Mouse (Mus musculus) large intestine, adult 2 months (tissue): ENCODE measurements around the gene Rhbdd1. TPM values are rescaled to one million over a fixed set of nuclear protein-coding genes. Genes with fewer than 3 reads are reported as not detected.

ENCODE experiments used
- DNase-seq: peaks from one replicate; pipeline ENCODE4 v3.0.0-alpha.2; 2012; ENCODE audit warnings: low read depth, low spot score
- WGBS: fragments of 180-500 bp; shearing (Covaris S2); methylation state at CpG from one replicate; pipeline ENCODE4 v1.1.7; 2018; 5-methylcytosine and 5-hydroxymethylcytosine counted together
- polyA plus RNA-seq: library from polyadenylated mRNA; depleted of rRNA; stranded (reverse); fragments of >200 nt; gene quantifications from 2 replicates; pipeline ENCODE4 v1.2.3, GENCODE M21; 2012

The Rhbdd1 gene
- polyA plus RNA-seq, 1 experiment = 7.8 TPM

DNA sequence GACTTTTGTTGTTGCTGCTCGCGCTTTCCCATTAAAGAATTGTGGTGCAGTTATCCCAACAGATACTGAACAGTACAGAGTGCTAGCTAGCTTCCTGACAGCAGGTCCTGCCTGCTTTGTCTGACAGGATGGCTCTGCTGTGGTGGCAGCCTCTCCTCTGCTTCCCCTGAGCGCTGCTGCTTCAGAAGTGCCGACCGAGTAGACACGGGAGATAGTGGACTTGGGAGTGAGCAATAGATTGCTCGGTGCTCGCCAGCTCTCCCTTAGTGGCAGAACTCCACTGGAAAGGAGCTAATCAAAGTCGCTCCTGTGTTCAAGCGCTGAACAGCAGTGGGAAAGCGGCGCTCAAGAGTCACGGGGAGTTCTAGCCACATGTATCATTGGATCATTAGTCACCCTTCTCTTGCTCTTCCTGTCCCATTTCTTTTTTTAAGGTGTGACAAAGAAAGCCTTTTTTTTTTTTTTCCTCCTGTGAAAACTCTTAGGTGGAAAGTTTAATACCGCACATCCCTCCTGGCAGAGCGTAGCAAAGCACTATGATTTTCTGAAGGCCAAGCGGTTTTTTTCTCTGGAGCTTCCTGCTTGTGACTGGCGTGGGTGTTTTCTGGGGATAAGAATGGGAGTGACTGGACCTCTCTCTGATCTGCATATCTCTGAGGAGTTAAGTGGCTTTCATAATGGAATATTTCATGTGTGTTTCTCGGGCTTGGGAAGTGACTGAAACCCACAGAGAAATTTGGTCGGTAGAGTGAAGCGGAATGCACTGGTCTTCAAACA, 42.8 kb downstream of the Rhbdd1 start:
- no peak for DNase-seq

DNA sequence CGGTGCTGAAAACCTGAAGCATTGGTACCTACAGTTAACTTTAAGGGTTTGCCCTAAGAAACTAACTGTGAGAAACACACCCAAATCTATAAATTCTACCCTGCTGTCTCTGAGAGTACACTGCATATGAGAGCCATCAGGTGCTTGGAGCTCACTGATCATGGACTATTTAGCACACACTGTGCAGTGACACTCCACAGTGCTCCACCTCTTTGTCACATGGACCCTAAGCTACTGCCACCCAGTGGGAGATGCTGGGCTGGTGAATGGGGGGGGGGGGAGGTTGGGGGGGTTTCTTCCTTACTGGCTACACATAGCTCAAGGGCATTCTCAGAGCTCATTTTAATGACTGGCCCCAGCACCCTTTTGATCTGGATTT, 43.4 kb downstream of the Rhbdd1 start:
- no peak for DNase-seq
- WGBS = 72% methylated on average over 1 of the region's 1 CpGs

More for the DNA sequence above, 42.8 kb downstream of the Rhbdd1 start:
- 69% methylated on average over 20 of the region's 20 CpGs for WGBS

DNA sequence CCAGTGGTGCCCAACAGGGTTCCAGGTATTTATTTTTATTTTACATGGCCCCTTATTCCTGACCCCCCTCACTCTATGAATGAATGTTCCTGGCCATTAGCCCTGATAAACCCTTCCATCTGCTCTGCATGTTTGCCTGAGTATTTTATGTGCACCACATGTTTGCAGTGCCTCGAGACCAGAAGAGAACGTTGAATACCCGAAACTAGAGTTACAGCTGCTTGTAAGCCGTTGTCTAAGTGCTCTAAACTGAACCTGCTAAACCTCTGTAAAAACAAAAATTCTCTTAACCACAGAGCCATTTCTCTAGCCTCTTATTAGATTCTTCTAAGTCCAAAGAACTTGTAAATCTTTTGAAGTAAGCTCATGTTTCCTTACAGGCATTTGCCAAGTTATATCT, 45.0 kb downstream of the Rhbdd1 start:
- no peak for DNase-seq

DNA sequence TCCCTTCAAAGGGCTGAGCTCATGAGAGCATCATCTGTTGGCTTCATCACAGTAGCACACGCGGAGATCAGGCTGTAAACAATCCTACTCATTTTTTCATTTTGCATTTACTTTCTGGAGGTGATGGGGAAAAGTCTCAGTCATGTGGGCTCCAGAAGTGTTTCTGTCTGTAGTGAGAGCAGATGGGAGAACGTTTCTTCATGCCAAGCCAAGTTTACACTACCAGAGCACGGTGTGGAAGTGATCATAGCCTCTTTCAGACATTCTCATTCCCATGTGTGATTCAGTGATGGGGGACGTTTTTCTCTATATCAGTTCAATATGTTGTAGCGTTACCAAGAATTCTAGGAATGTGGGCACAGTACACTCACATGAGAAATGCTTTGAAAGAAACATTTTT, 45.9 kb downstream of the Rhbdd1 start:
- no peak for DNase-seq

More for the DNA sequence above, 45.0 kb downstream of the Rhbdd1 start:
- WGBS = 63% methylated on average over 4 of the region's 4 CpGs

DNA sequence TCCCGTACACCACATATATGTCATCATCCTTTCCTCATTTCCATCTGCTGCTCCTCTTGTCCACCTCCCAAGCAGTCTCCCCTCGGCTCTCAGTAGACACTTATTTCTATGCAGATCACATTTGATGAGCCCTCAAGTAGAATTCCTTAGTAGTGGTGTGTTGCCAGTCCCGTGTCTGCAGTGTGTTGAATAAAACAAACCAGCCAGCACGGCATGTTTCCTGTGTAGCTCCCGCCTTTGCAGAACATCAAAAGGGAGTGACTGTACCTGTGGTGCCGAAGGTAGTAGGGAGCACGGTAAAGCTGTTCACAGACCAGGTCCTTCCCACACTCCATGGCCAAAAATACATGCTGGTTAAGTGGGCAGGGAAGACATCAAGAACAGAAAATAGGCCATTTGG, 47.8 kb downstream of the Rhbdd1 start:
- 91% methylated on average over 7 of the region's 7 CpGs for WGBS
- no peak for DNase-seq

More for the DNA sequence above, 45.9 kb downstream of the Rhbdd1 start:
- 81% methylated on average over 6 of the region's 6 CpGs for WGBS

DNA sequence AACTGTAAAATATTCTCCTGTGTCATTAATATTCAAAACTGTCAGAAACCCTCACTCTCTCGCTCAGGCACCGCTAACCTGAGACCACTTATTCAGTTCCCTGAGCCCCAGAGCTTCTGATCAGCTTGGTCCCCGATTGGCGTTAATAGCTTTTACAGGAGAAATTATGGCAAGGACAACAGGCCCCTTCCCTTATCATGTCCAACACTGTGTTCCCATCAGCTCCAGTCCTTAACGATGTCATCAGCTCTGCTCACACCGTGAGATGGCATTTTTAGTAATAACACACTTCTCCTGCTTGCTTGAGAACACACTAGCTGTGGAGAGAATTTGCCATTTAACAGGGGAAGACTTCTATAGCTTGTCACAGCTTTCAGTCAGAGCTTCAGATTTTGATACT, 48.2 kb downstream of the Rhbdd1 start:
- no peak for DNase-seq
- 94% methylated on average over 6 of the region's 6 CpGs for WGBS

DNA sequence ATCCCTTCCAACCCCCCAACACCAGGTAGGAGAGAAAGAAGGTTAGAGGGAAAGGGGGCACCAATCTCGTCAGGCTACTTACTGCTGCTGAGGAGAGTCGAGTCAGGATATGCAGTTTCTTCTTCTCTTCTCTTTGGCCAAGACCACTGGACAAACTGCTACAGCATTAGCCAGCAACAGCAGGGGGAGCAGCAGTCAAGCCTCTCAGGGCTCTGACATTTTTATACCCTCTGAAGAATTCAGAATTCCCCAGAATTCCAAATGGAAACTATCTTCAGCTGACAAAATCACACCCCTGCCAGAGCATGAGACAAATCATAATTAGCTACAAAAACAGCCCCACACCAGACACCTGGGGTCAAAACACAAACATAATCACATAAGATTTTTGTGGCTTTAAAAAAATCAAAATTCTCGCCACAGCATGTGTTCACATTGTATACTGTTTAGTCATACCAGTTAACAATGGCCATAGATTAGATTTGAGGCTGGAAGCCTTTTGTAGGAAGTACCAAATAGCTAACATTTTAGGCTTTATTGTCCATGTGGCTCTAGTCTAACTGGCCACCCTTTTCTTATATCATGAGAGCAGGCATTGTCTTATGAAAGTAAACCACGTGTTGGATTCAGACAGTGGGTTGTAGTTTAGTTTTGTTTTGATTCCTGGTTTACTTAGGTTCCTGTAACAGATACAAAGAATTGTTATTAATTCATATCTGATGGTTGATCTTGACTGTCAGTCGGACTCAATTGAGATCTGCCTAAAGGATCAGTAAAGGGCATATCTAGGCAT, 55.6 kb downstream of the Rhbdd1 start:
- no peak for DNase-seq
- 86% methylated on average over 5 of the region's 5 CpGs for WGBS

DNA sequence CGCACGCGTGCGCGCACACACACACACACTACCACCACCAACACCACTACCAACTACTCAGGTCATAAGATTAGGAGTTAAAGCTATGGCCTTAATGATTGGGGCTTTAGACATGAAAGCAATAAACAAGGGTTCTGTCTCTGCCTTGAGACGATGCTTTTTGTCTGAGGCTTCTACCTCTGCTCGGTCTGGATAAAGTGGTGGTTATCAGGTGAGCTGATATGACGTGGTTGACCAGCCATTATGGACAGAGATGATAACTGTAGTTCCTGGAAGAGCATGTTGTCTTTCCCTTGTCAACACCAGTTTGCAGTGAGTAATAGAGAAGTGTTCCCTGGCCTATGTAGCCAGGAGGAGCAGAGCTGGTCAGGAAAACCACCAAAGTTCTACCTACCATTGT, 57.7 kb downstream of the Rhbdd1 start:
- 93% methylated on average over 8 of the region's 8 CpGs for WGBS
- no peak for DNase-seq

DNA sequence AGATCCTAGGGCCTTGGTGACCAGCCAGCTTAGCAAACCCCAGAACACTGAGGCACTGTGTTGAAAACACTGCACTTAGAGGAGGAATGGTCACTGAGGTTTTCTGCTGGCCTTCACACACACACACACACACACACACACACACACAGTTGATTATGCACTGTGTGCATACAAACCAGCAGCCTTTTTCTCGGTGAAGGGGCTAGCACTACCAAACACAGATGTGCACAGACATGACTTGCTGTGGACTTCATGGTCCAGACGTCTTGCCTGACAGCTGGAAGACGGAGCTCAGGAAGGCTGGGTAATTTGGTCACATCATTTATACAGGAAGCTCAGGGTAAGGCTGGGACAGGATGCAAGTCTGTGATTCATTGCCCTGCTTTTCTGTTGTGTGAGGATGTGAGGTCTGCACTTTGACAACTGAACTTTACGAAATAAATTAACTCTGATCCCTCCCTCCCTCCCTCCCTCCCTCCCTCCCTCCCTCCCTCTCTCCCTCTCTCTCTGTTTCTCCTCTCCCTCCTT, 58.6 kb downstream of the Rhbdd1 start:
- DNase-seq = no peak
- WGBS = 57% methylated on average over 4 of the region's 4 CpGs

DNA sequence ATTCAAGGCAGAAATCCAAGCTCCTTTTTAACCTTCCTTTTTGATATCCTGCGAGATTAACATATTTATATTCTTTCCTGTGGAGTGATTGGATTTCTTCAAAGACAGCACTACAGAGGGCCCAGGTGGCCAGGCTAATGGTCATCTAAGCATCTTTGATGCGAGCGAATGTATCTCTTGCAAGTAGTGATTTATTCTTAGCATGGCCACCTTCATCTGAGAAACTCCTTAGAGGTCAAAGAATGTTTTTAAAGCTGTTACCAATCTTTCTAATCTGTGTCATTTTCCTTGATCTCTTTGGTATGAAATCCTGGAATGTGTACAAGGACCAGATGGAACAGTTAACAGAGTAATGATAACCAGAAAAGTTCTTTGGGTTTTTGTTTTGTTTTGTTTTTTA, 59.2 kb downstream of the Rhbdd1 start:
- WGBS = 74% methylated on average over 3 of the region's 3 CpGs
- DNase-seq = no peak

DNA sequence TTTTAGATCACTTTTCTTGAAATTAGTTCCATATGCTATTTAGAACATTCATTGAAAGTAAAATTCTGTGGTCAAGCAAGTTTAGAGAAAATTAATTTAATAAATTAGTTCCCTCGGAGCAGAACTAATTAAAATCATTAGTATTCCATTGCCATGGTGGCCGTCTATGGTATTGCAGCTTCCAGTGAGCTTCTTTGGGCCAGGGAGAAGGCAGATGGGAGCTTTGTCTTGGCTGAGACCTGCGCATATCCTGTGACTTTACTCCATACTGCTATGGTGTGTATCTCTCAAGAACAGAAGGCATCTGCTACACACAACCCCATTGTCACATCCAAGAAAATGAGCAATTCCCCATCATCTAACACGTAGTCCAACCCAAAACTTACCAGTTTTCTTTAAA, 65.7 kb downstream of the Rhbdd1 start:
- 91% methylated on average over 4 of the region's 4 CpGs for WGBS

DNA sequence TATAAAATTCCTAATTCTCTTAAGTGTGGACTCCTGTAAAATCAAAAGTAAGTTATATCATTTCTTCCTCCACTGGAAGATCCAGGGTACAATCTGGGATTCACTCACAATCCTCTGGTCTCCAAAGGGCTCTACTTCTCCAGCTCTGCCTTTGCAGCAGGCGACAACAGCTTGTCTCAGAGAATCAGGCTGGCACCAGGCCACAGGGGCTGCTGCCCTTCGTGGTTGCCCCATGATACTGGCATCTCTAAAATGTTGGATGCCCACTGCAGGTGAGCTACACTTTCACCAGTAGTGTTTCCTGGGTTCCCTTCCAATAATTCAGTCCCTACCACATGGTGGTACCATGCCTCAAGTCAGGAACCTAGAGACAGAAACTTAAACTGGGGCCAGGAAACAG, 67.9 kb downstream of the Rhbdd1 start:
- no peak for DNase-seq
- 88% methylated on average over 2 of the region's 2 CpGs for WGBS

More for the DNA sequence above, 65.7 kb downstream of the Rhbdd1 start:
- no peak for DNase-seq

DNA sequence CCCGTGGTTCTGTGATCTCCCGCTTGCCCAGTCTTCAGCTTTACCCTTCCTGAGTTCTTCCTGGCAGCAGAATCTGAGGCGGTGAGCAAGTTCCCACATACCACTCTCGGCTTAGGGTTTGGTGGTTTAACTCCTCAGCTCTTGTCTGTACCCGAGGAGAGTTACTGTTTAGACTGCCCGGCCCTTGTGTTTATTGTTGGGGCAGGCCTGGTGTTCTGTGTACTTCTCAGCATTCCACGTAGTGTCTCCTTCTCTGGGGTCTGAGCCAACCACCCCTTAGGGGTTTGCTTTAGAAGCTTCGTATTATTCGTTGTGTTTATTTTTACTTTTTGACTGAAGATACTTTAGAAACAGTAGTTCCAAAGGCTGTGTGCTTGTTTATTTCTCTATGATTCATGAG, 68.8 kb downstream of the Rhbdd1 start:
- no peak for DNase-seq
- WGBS = 56% methylated on average over 9 of the region's 9 CpGs

DNA sequence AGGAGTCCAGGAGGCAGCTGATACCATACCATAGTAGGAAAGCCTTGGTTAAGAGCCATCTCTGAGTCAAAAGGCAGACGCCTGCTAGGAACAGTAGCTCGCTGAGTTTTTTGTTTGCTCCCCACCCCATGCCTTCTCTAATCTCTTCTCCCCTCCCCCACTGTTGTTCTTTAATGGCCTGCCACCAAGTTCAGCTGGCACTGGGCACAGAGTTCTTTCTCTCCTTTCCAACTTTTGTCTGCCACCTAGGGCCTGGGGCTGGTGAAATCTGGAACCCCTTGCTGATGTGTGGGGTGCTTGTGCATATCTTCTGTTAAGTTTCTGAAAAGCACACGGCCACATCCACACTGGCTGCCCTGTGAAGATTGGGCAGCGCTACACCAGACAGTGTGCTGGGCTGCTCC, 69.6 kb downstream of the Rhbdd1 start:
- 57% methylated on average over 4 of the region's 4 CpGs for WGBS
- DNase-seq = no peak

DNA sequence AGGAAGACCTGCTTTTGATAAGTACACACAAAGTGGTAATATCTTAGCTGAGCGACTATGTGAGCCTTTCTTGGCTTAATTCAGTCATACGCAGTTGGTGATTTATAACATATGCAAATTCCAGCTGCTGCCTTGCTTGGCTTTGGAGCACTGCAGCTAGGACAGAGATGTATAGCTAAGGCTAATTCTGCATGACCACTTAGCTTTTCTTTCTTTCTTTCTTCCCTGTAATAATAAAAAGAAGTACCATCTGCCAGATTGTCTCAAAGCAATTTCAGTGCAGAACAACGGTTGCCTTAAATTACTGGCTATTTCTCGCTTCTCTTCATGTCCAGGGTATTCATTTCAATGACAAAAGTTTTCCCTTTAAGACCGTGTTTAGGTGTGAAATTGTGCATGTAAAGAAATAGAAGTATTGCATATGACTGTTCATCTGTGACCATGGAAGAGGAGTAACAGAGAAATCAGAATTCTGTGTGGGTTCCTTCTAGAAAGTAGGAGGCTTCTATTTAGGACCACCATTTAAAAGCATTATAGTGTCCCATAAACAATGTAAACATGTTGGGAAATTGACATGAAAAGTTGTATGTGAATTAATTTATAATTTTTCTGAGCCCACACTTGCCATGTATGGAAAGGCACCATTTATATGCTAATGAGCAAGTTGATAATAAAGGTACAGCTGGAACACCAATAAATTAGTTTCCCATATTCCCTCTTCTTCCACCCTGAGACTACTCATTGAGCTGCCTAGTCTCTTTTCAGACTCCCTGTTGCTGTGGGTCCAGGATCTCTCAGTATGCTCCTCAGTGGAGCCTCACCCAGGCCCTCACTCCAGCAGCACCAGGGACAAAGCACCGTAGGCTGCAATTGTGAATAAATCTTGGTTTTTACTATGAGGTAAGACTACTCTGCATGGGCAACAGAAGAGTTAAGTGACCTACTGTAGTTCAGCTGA, 70.8 kb downstream of the Rhbdd1 start:
- no peak for DNase-seq
- WGBS = 82% methylated on average over 6 of the region's 6 CpGs

DNA sequence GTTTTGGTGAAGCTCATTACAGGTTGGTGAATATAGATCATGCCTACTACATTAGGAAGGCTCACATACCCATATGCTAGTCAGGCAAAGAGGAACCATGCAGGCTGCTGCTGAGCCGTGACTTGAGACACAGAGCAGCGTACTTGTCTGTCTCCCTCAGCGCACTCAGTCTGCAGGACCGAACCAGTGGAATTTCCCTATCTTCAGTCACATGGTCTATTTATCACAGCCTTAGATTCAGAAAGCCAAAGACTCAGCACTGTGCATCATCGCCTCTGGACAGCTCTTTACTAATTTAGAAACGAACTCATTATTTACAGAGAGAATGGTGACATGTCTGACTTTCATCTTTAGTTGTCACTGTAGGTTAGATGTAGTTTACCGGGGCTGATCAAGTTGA, 73.1 kb downstream of the Rhbdd1 start:
- WGBS = 88% methylated on average over 7 of the region's 7 CpGs
- no peak for DNase-seq

DNA sequence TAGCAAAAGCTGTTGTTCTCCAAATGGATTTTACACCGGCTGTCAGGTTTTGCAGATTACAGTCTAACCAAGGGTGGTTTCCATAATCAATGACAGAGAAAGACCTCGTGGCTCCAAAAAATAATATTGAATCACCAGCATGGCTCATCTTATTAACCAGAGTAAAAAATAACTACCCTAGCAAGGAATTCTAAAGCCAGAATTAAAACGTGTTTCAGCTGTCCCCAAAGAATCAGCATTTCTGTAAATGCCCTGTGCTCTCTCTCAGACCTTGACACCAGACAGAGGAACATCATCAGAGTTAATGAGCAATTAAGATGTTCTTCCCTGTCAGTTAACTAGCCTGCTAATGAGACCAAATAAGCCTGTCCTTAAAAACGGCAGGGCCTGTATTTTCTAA, 79.1 kb downstream of the Rhbdd1 start:
- WGBS = 74% methylated on average over 4 of the region's 4 CpGs
- no peak for DNase-seq

DNA sequence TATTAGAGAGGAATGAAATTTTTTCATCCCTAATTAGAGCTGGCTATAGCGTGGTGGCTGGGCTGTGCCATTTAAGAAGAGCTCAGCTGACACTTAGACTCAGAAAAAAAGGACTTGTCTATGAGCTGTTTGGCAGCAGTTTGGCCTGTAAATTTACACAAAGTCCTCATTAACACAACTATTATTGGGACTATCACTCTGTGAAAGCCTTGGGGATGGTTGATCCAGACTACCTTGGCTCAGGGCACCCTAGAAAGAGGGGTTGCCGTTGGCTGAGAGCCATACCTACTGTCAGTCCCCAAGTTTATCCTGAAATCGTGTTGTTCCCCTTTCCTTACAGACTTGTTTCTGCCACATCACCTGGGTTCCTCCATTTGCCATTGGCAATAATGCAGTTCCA, 91.5 kb downstream of the Rhbdd1 start:
- no peak for DNase-seq
- 84% methylated on average over 3 of the region's 3 CpGs for WGBS

DNA sequence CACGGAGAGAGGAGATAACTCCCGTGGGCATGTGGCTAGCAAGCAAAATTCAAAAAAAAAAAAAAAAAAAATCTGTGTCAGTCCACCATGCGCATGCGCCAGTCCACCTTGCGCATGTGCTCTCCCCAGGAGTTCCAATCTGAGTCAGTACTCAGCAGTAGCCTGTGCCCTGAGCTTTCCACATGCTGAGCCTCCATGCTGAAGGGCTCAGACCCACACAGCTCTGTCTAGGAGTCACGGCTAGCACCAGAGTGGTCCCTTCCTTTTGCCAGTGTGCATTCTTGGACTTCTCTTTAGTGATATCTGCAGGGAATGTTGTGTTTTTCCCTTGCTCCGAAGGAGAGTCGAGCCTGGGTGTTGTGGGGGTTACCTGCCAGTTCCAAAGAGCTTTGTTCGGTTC, 93.0 kb downstream of the Rhbdd1 start:
- DNase-seq = no peak
- WGBS = 93% methylated on average over 9 of the region's 9 CpGs

DNA sequence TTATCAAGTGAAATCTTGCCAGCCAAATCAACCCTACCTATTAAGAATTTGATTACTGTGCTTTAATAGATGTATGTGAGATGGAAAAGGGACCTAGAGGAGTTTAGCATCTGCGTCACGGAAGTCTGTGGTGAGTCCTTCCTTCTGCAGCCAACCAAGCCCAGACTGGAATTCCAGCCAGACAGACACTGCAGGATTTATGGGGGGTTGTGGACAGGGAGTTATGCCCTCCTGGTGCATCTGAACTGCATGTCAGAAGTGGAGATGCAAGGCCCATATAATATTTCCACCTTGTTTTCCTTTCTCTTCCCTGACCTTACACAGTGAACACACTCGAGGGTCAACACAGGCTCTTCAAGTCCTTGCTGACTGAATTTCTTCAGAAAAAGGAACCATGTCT, 94.3 kb downstream of the Rhbdd1 start:
- 69% methylated on average over 3 of the region's 3 CpGs for WGBS
- no peak for DNase-seq
